Mouse (Mus musculus) CD4-positive, CD25-positive, alpha-beta regulatory T cell, adult 2 months (primary cell): ENCODE data around the gene Zfp248.

Experiments used
- DNase-seq: peaks from one replicate; pipeline ENCODE4 v3.0.0-alpha.2; 2012; ENCODE audit warnings: low read depth, low spot score

Gene Zfp248

GRCm38 (mm10) chr6:118455042-118455631, at the start of gene Zfp248:
Gene Zfp248 (minus strand): TSS chr6:118455528.
- peak; percentile 89 for DNase-seq

- no peak for DNase-seq
Observed at GRCm38 (mm10) chr6:118499010-118499409, 43.7 kb upstream of the Zfp248 start.

GRCm38 (mm10) chr6:118482125-118482524, 26.8 kb upstream of the Zfp248 start:
- DNase-seq: no peak

GRCm38 (mm10) chr6:118478957-118479708, 23.8 kb upstream of the Zfp248 start, which contains the start of gene Zfp9:
Gene Zfp9 (minus strand): TSS chr6:118479320.
- DNase-seq: peak; percentile 16

GRCm38 (mm10) chr6:118477875-118478785, 22.8 kb upstream of the Zfp248 start:
- no peak for DNase-seq

- DNase-seq: no peak
Observed at GRCm38 (mm10) chr6:118462069-118462705, 6.9 kb upstream of the Zfp248 start.

GRCm38 (mm10) chr6:118457726-118458125, 2.4 kb upstream of the Zfp248 start:
- no peak for DNase-seq

GRCm38 (mm10) chr6:118454452-118454851, 876 bp downstream of the Zfp248 start:
- no peak for DNase-seq

GRCm38 (mm10) chr6:118431502-118431901, 23.8 kb downstream of the Zfp248 start:
- no peak for DNase-seq

- no peak for DNase-seq
Observed at GRCm38 (mm10) chr6:118426666-118427065, 28.7 kb downstream of the Zfp248 start.

GRCm38 (mm10) chr6:118419050-118419920, 36.0 kb downstream of the Zfp248 start, which contains the start of gene Bms1:
Gene Bms1 (minus strand): TSS chr6:118419474.
- peak; percentile 97 for DNase-seq

- no peak for DNase-seq
Observed at GRCm38 (mm10) chr6:118410428-118410827, 44.9 kb downstream of the Zfp248 start.

DNA sequence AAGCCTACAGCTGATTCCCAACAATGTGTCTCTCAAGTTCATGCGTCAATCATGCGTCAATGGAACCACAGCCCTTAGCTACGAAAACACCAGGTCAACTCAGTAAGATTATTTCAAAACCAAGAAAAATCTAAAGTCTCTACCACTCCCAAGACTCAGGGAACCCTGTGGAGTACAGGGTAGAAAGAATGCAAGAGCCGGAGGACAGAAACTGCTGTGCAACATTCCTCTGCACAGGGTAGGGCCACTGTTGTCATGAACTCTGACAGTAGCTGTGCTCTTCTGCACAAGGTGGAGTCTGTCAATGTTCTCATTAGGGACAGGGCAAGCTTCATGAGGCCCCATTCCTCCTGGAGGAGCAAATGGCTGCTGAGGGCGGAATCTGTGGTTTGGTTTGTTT, 46.8 kb downstream of the Zfp248 start:
- DNase-seq: no peak

GRCm38 (mm10) chr6:118406421-118406820, 48.9 kb downstream of the Zfp248 start:
- no peak for DNase-seq

GRCm38 (mm10) chr6:118390746-118391145, 64.6 kb downstream of the Zfp248 start:
- DNase-seq: no peak

DNA sequence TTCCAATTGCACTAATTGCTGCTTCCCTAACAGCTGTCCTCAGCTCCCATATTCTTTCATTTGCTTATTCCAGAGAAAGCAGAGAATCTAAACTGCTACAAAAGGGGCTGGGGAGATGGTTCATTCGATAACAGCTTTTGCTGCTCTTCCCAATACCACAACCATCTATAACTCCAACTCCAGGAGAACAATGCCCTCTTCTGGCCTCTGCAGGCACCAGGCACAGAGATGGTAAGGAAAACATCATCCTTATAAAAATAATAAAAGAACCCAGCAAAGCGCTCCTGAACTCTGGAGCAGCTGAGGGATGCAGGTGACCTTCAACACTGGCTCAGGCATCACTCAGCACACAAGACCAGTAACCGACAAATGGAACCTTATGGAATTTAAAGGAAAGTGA, 69.4 kb downstream of the Zfp248 start:
- no peak for DNase-seq

DNA sequence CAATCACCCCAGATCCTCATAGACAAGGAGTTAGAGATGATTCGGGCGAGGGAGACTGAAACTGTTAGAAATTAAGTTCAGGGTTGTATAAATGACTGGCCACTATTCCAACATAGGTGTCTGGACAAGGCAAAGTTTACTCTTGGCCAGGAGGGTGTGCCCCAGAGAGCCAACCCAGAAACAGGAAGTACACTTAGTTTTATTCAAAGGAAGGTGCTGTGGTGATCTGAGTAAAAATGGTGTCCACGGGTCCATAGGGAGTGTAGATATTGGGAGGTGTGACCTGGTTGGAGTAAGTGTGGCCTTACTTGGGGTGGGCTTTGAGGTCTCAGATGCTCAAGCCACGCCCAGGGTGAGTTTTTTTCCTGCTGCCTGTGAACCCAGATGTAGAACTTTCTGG, 74.1 kb downstream of the Zfp248 start:
- DNase-seq: no peak

- DNase-seq: no peak
Observed at GRCm38 (mm10) chr6:118380630-118381029, 74.7 kb downstream of the Zfp248 start.

- DNase-seq: peak; percentile 68
Observed at GRCm38 (mm10) chr6:118379451-118380167, 75.7 kb downstream of the Zfp248 start.

DNA sequence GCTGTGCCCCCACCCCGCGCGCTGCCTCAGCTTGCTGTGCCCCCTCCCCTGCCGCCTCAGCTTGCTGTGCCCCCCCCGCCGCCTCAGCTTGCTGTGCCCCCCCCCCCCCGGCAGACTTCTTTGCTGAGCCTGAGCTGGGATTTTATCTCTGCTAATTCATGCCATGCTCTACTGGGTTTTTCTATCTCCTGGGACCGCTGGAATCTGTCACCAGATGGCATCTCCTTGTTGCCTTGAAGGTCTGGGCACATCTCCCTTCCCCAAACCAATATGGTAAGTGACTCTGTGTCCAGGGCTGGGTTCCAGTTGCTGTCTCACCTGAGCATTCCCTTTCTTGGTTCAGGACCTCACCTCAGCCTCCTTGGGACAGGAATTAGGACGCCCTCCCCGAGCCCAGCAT, 77.7 kb downstream of the Zfp248 start:
- no peak for DNase-seq
